Mouse (Mus musculus) brain, adult 2 months (tissue): ENCODE measurements at regions not wholly inside any gene's neighbourhood (a gene's known extent, or its start where the extent isn't known, plus 50 kb on each side); places are given as distances from the start of the nearest gene placed in this dataset.
A peak's percentile ranks its signal among the peaks of the same experiment; 100 is the strongest.

ENCODE experiments used
- DNase-seq: peaks from one replicate; pipeline ENCODE4 v3.0.0; 2011; ENCODE audit warnings: low read depth, low spot score

DNA sequence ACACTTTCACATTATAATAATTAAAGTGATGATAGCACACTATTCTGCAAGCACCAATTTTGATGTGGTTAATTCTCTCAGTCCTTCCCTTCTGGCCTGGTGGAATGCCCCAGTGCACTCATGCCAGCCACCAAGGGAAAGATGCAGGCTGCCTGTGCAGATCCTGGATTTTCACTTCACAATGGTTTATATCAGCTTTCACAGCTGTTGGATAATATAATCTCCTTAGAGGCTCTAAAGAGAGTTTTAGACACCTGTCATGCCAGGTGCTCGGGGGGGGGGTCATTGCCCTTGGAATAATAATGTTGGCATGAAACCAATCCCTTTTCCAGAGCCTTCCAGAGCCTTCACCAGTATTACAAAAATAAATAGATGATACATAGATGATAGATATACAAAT is 377.1 kb downstream of the Zbbx start:
- no peak for DNase-seq

DNA sequence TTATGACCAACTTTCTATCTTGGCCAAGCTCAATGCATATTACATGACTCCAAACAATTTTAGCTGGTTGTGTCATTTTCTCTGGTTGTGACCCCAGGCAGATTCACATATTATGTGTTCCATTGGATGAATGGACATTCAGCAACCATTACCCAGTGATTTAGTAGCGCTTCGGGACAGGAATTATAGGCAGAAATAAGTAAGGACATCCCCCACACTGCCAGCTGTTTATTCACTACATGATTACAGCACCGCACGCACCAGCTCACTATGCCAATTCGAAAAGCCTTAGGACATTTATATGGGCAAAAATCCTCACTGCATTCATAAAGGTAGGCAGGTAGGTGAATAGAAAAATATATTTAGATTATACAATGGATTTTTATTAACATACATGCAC is 386.5 kb downstream of the Zbbx start:
- no peak for DNase-seq

DNA sequence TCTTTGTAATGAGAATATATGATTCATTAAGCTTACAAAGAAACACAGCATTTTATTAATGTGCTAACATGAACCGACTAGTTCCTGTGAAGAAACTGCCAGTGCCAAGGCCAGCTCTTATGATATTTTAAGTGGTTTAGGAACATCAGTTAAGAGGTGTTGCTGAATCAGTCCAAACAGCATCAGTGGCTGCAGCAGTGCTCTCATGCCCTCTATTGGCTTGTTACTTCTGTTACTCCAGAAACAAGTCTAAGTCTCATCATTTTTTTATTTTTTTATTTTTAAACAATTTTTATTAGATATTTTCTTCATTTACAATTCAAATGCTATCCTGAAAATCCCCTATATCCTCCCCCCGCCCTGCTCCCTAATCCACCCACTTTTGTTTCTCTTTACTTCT is 422.7 kb downstream of the Zbbx start:
- DNase-seq, result peak; percentile 45

DNA sequence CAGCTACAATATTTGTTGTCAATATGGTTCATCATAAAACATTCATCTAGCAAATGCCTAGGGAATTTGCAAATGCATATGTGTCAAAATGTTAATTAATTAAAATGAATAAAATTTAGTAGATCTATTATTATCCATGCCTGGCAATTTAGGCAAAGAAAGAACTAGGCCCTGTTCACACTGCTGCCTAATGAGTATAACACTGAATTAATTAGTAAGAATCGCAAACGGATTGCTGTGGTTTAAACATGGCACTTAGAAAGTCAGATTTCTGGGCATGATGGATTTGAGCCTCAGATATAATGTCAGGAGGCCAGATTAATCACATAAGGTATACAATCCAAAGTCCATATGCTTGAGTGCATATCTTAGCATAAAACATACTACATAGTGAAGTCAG is 425.1 kb downstream of the Zbbx start:
- no peak for DNase-seq
